Mouse (Mus musculus) kidney, adult 18-20 months (tissue): ENCODE measurements around the gene Hk2.
"Not testable (repeated sequence)": the region's sequence is repeated elsewhere in the genome, so short reads cannot be mapped to it uniquely, and the experiment has no call there.

Experiments
- DNase-seq: peaks from one replicate; pipeline ENCODE4 v3.0.0; 2021

The Hk2 gene

GRCm38 (mm10) chr6:82679286-82679685 lies 95.0 kb downstream of the Hk2 start:
- DNase-seq = not testable (repeated sequence)

GRCm38 (mm10) chr6:82677629-82678028 lies 96.6 kb downstream of the Hk2 start:
- not testable (repeated sequence) for DNase-seq
